Mouse (Mus musculus): ENCODE data around the gene Epp13. TPM values are rescaled to one million over a fixed set of nuclear protein-coding genes. Genes with fewer than 3 reads are reported as not detected.

Gene Epp13
- polyA plus RNA-seq, 1 experiment from 2014 or later: not detected

DNA sequence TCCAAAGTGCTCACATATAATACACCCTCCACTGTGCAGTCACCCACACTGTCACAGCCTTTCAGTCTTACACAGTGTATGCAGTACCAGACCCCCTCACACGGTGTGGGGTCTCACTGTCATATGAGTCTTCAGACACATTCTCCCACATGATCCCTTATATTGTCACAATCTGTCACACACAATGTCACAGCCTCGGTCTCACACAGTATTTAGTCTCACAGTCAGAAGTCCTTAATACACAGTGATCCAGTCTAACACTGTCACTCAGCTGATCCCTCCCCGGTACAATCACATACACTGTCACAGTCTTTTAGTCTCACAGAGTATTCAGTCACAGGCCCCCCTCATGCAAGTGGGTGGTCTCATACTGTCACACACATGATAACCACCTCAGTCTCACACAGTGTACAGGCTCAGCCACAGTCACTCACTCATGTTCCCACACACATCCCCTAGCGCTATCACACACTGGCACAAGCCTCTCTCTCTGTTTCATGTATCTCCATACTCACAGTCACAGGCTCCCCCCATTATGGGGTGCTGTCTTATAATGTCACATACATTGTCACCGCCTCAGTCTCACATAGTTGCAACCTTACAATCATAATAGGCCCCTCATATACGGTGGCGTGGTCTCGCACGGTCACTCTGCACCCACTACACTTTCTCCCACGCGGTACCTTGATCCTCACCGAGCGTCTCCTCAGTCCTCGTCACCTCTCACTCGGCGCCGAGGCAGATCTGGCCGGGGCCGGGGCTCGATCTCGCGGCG is 78.1 kb downstream of the Epp13 start:
- Histone ChIP-seq H3K4me2 (ENCODE audit: low read depth, low read length) (peak overlapping the region; percentile 88), H3K4me3 (ENCODE audit: low read length) (peak overlapping the region; percentile 63), H3K9me3 (ENCODE audit: control insufficient read depth, low read length) (no peaks in the 10 kb centered on the region), H3K27me3 (replicated peaks; ENCODE audit: control insufficient read depth, insufficient read depth, low read length) (no peaks in the 10 kb centered on the region), H3K27ac (ENCODE audit: low read length) (peak overlapping the region; percentile 65), H3K36me3 (ENCODE audit: control insufficient read depth, insufficient read depth, low read length) (no peaks in the 10 kb centered on the region), H3K4me1 (ENCODE audit: control insufficient read depth, insufficient read depth, low read length) (0 out of 2 replicates have a peak, but pooled peaks cover 7% of the 10 kb centered on the region), H3K9ac (ENCODE audit: low read depth, low read length) (peak overlapping the region; percentile 82)
- 15% methylated on average over 23 of the region's 23 CpGs for WGBS
- ATAC-seq: peak; percentile 78

DNA sequence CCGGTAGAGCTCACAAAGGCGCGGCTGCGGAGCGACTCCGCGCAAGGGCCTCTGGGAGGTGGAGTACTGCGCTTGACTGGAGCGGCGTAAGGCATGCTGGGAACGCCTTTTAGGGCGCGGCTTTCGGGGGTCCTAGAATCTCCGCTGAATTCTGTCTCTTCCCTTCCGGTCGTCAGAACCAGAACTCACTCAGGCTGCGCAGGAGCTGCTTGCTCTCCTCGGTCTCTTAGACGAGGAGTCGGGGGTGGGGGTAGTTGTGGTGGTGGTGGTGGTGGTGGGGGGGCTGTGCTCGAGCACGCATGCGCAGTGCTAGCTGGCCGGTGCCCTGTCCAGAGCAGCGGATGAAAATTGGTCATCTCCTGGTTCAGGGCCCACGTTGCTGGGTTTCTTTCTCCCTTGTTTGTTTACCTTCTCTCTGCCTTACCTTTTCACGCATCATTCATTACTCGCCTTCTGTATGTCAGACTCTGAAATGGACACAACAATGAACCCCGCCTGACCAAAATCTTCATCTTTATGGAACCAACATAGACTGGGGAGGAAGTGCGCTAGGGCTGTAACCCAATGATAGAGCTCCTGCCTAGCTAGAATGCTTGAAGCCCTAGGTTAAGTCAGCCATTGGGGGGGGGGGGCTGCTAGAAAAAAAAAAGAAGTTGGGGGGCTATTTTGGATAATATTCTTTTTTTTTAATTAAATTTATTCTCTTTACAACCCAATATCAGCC is 78.9 kb downstream of the Epp13 start, which contains the start of gene Zfp583:
Zfp583 (minus strand) TSS at position 53 of the 724 bp plus-strand sequence.
- peak; percentile 98 for ATAC-seq
- H3K36me3 ChIP-seq (ENCODE audit: control insufficient read depth, insufficient read depth, low read length): no peaks in the 10 kb centered on the region
- WGBS: 5% methylated on average over 31 of the region's 31 CpGs

More for the DNA sequence above, 78.9 kb downstream of the Epp13 start, which contains the start of gene Zfp583:
- Histone ChIP-seq H3K9me3 (ENCODE audit: control insufficient read depth, low read length) (no peaks in the 10 kb centered on the region), H3K27ac (ENCODE audit: low read length) (peak within 1 kb of the TSS; percentile 65), H3K4me1 (ENCODE audit: control insufficient read depth, insufficient read depth, low read length) (0 out of 2 replicates have a peak, but pooled peaks cover 7% of the 10 kb centered on the region), H3K27me3 (replicated peaks; ENCODE audit: control insufficient read depth, insufficient read depth, low read length) (no peaks in the 10 kb centered on the region), H3K4me2 (ENCODE audit: low read depth, low read length) (peak within 1 kb of the TSS; percentile 88), H3K4me3 (ENCODE audit: low read length) (peak within 1 kb of the TSS; percentile 63), H3K9ac (ENCODE audit: low read depth, low read length) (peak within 1 kb of the TSS; percentile 82)

Other genes starting within 250 kb of the Epp13 start
- gene Vmn1r65, start 241.7 kb upstream of the Epp13 start, polyA plus RNA-seq (2015; fragmentation: Nextera tagmentation; extraction: Ambion mirVana): not detected in 2 replicates
- not detected in 2 replicates for gene Nlrp4c, start 207.5 kb upstream of the Epp13 start, polyA plus RNA-seq (2015; fragmentation: Nextera tagmentation; extraction: Ambion mirVana)
- gene Zfp787, start 96.7 kb upstream of the Epp13 start, polyA plus RNA-seq (2015; fragmentation: Nextera tagmentation; extraction: Ambion mirVana): 20.6 and 20.9 TPM in 2 replicates
- 34.6 and 35.3 TPM in 2 replicates for gene Zfp444, start 80.5 kb upstream of the Epp13 start, polyA plus RNA-seq (2015; fragmentation: Nextera tagmentation; extraction: Ambion mirVana)
- gene Galp, start 55.6 kb upstream of the Epp13 start, polyA plus RNA-seq (2015; fragmentation: Nextera tagmentation; extraction: Ambion mirVana): not detected in 2 replicates
- not detected in 2 replicates for gene Zscan5b, start 30.4 kb upstream of the Epp13 start, polyA plus RNA-seq (2015; fragmentation: Nextera tagmentation; extraction: Ambion mirVana)
- gene Zfp667, start 33.9 kb downstream of the Epp13 start, polyA plus RNA-seq (2015; fragmentation: Nextera tagmentation; extraction: Ambion mirVana): 5.1 and 5.4 TPM in 2 replicates
- gene Zfp583, start 78.6 kb downstream of the Epp13 start, polyA plus RNA-seq (2015; fragmentation: Nextera tagmentation; extraction: Ambion mirVana): 2.8 and 2.9 TPM in 2 replicates
- gene Gm3854, start 91.0 kb downstream of the Epp13 start, polyA plus RNA-seq (2015; fragmentation: Nextera tagmentation; extraction: Ambion mirVana): 0.95 and 1.3 TPM in 2 replicates
- gene Zfp78, start 110.6 kb downstream of the Epp13 start, polyA plus RNA-seq (2015; fragmentation: Nextera tagmentation; extraction: Ambion mirVana): 1.6 and 2.1 TPM in 2 replicates
- gene Zfp28, start 130.6 kb downstream of the Epp13 start, polyA plus RNA-seq (2015; fragmentation: Nextera tagmentation; extraction: Ambion mirVana): 6.1 and 7.6 TPM in 2 replicates
- 0.11 and 0.39 TPM in 2 replicates for gene Smim17, start 146.0 kb downstream of the Epp13 start, polyA plus RNA-seq (2015; fragmentation: Nextera tagmentation; extraction: Ambion mirVana)
- not detected in 2 replicates for gene Gm20715, start 157.6 kb downstream of the Epp13 start, polyA plus RNA-seq (2015; fragmentation: Nextera tagmentation; extraction: Ambion mirVana)
- not detected in 2 replicates for gene Olfr1344, start 186.0 kb downstream of the Epp13 start, polyA plus RNA-seq (2015; fragmentation: Nextera tagmentation; extraction: Ambion mirVana)
- gene Olfr1336, start 203.5 kb downstream of the Epp13 start, polyA plus RNA-seq (2015; fragmentation: Nextera tagmentation; extraction: Ambion mirVana): not detected in 2 replicates
- not detected in 2 replicates for gene Olfr1346, start 214.4 kb downstream of the Epp13 start, polyA plus RNA-seq (2015; fragmentation: Nextera tagmentation; extraction: Ambion mirVana)
- not detected in 2 replicates for gene Olfr5, start 234.2 kb downstream of the Epp13 start, polyA plus RNA-seq (2015; fragmentation: Nextera tagmentation; extraction: Ambion mirVana)
- not detected in 2 replicates for gene Olfr1347, start 247.0 kb downstream of the Epp13 start, polyA plus RNA-seq (2015; fragmentation: Nextera tagmentation; extraction: Ambion mirVana)

All from intestine, embryonic 16.5 days (tissue).